7 mouse cellular contexts compared by ENCODE assay signal in the genomic region with DNA sequence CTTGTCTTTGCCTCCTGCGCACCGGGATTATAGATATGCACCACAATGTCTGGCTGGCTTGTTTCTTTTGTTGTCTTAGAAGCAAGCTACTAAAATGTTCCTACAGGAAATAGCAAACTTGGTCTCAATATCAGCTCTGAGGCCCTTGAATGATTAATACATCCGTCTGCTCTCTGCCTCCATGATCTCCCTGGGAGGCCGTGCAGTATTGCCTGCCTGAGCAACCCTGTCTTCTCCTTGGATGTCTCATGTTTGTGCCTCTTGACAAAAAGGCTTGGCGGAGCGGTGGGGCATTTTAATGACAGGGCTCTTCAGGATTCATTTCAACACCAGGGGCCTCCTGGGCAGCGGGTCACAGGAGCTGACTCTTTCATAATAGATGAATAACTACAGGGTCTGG.
DNase-seq lines count a peak whose midpoint lies in the region; ATAC-seq lines count a peak whose summit lies in the region.

No protein-coding gene starts in this region.

- H3K27ac ChIP-seq in embryonic facial prominence, embryonic 10.5 days (replicated peaks): 0 out of 2 replicates have a peak overlapping the region, but pooled peaks have one; percentile 37
- H3K27ac ChIP-seq in hindbrain, embryonic 12.5 days: peak overlapping the region; percentile 76
- H3K27ac ChIP-seq in liver, embryonic 16.5 days (ENCODE audit: low read length): peak overlapping the region; percentile 63

- H3K9me3 ChIP-seq in embryonic facial prominence, embryonic 10.5 days: no peaks in the 10 kb centered on the region
- H3K9me3 ChIP-seq in hindbrain, embryonic 12.5 days (replicated peaks): no peaks in the 10 kb centered on the region
- no peaks in the 10 kb centered on the region for H3K9me3 ChIP-seq in liver, embryonic 16.5 days (replicated peaks; ENCODE audit: control insufficient read depth, low read length)

- DNase-seq in kidney, adult 18-20 months: peak; percentile 31
- DNase-seq in kidney, postnatal 25 days: no peak
- DNase-seq in embryonic facial prominence, embryonic 10.5 days (ENCODE audit: low spot score): no peak
- no peak for DNase-seq in layer of hippocampus, postnatal 14 days (ENCODE audit: low spot score in 2 of 2)
- DNase-seq in cerebellum, adult 9-11 months: no peak

- WGBS in embryonic facial prominence, embryonic 10.5 days: 65% methylated on average over 7 of the region's 7 CpGs
- 27% methylated on average over 7 of the region's 7 CpGs for WGBS in hindbrain, embryonic 12.5 days
- WGBS in liver, embryonic 16.5 days (ENCODE audit: insufficient replicate concordance): 62% methylated on average over 7 of the region's 7 CpGs

- H3K9ac ChIP-seq in hindbrain, embryonic 12.5 days: no peak overlapping the region
- H3K9ac ChIP-seq in liver, embryonic 16.5 days (ENCODE audit: low read depth, low read length): no peak overlapping the region

- no peak for ATAC-seq in hindbrain, embryonic 12.5 days (ENCODE audit: low FRiP score)
- no peak for ATAC-seq in liver, embryonic 16.5 days (ENCODE audit: low read depth)

- no peaks in the 10 kb centered on the region for H3K27me3 ChIP-seq in embryonic facial prominence, embryonic 10.5 days (replicated peaks; ENCODE audit: low read depth, poor library complexity, severe bottlenecking)
- no peaks in the 10 kb centered on the region for H3K27me3 ChIP-seq in hindbrain, embryonic 12.5 days
- no peaks in the 10 kb centered on the region for H3K27me3 ChIP-seq in liver, embryonic 16.5 days (ENCODE audit: control insufficient read depth, insufficient read depth, low read depth, low read length)

- H3K4me1 ChIP-seq in embryonic facial prominence, embryonic 10.5 days: peaks cover 66% of the 10 kb centered on the region
- peaks cover 64% of the 10 kb centered on the region for H3K4me1 ChIP-seq in hindbrain, embryonic 12.5 days
- no peaks in the 10 kb centered on the region; the same call in 1 of the 2 replicates for H3K4me1 ChIP-seq in liver, embryonic 16.5 days (ENCODE audit: control insufficient read depth, low read depth, low read length)

- no peak overlapping the region for H3K4me3 ChIP-seq in embryonic facial prominence, embryonic 10.5 days
- H3K4me3 ChIP-seq in hindbrain, embryonic 12.5 days: no peak overlapping the region
- H3K4me3 ChIP-seq in liver, embryonic 16.5 days (ENCODE audit: low read depth, low read length): no peak overlapping the region

- H3K36me3 ChIP-seq in embryonic facial prominence, embryonic 10.5 days (replicated peaks): no peaks in the 10 kb centered on the region
- no peaks in the 10 kb centered on the region for H3K36me3 ChIP-seq in hindbrain, embryonic 12.5 days
- H3K36me3 ChIP-seq in liver, embryonic 16.5 days (ENCODE audit: control insufficient read depth, insufficient read depth): no peaks in the 10 kb centered on the region

- no peak overlapping the region for H3K4me2 ChIP-seq in hindbrain, embryonic 12.5 days (replicated peaks)
- no peak overlapping the region for H3K4me2 ChIP-seq in liver, embryonic 16.5 days (ENCODE audit: low read depth, low read length)
